Mouse (Mus musculus) spleen, postnatal 10 days (tissue): Measurements from ENCODE around the gene Camsap1.

Experiments used
- DNase-seq, 2 experiments: peaks; one replicate each; pipeline ENCODE4 v3.0.0; 2021 to 2022; ENCODE audit warnings: low spot score in 2 of 2

The Camsap1 gene

DNA sequence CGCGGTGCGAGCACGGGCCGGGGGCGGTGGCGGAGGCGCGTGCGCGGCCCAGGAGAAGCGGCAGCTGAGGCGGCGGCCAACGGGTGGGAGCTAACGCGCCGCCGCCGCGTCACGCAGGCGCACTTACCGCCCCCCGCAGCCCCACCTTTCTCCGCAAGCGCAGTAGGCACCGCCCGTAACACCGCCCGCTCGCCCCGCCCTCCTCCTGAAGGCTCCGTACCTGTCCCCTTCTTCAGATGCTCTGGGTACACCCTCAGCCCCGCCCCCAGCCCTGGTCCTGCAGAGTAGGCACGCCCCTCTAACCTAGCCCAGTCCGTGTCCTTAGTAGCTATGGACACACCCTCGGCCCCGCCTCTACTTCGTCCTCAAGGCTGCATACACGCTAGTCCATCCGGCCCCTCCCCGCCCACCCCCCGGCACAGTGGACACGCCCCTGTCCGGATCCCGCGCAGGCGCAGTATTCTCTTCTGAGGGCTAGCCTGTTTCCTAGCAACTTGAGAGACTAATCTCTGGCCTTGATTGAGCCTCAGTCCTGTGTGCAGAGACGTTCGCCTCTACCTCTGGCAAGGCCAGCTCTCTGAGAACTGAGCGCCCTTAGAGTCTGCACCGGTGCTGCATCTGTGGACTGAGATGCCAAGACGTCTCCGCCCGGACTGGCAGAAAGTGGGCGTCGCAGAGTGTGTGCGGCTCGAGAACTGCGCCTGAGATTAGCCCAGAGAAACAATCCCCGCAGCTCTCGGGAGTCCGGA, at the start of gene Camsap1:
Camsap1 (minus strand) TSS at position 124 of the 749 bp plus-strand sequence.
- DNase-seq: peak; percentile 99 to 100

DNA sequence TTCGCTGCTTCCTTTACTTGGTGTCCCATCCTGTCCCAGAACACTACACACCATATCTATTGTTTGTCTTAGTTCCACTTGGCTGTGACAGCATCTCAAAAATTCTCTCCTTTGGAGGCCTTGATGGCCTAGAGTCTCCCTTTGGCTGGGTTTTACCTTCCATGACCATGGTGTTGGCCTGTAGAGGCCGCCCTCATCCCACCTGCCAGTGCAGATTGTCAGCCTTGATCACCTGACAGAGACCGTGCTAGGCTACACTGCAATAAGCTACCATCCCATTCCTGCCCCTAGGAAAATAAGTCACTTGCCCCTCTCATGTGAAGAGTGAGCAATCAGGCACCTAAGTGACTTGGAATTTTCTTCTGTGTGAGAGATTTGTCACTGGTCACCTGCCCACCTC, 47.2 kb upstream of the Camsap1 start:
- DNase-seq: no peak

DNA sequence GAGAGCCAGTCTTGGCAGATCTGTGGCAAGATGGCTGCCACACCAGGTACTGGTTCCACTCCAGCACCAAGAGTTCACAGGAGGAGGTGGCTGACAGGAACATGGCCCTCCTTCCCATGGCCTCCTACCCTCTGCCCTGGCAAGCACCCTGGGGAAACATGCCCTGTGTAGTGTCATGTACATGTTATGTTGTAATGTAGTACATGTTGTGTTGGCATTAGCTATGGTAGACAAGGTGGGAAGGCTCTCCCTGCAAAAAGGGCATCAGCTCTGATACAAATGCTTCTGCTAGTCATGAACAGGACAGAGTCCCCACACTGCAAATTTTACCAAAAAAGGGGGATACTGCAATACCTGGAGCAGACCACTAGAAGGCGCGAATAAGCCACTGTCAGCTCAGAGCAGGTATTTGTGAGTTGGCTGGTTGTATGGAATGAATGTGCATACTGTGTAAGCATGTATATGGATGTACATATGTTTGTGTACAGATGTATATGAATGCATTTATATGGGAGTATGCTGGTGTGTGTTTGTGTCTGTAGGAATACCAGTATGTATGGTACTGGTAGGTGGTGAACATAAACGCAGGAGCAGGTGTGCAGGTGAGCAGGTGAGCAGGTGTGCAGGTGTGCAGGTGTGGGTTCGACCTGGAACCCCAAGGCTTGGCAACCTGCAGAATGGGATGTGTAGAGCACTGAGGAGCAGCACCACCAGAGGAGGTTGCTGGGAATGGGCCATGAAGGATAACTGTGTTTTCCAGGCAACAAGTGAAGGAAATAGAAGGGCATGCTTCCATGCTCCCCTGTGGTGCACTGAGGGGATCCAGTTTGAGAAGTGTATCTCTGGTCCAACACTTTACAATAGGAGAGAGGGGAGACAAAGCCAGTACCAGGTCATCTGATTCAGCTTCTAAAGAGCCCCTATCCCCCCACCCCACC, 41.3 kb upstream of the Camsap1 start:
- DNase-seq: peak; percentile 49 to 64

DNA sequence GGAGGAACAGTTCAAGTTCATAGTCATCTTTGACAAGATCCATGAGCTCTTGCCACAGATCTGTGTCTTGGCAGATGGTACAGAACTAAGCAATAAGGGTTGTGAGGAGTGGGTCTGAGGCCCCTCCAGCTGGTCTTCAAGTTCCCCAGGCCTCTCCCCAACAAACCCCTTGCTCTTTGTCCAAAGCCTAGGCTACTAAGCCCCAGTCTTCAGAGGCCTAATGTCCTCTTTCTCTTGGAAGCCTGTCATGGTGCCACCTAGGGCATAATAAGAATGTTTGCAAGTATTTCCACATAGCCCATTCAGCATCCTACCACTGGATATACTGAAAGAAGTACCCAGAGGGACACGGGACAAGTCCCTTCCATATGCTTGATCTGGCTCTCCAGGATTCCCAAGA, 39.5 kb upstream of the Camsap1 start:
- no peak for DNase-seq

DNA sequence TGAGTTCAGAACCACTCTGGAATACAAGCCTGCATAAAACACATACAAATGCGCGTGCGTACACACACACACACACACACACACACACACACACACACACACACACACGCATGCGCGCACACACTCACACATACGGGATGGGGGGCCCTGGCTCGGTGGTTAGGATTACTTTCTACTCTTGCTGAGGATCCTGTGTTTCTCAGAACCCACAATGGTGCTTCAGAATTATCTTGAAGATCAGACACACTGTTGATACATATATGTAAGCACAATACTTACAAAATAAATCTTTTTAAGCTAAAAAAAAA, 39.1 kb upstream of the Camsap1 start:
- no peak for DNase-seq

DNA sequence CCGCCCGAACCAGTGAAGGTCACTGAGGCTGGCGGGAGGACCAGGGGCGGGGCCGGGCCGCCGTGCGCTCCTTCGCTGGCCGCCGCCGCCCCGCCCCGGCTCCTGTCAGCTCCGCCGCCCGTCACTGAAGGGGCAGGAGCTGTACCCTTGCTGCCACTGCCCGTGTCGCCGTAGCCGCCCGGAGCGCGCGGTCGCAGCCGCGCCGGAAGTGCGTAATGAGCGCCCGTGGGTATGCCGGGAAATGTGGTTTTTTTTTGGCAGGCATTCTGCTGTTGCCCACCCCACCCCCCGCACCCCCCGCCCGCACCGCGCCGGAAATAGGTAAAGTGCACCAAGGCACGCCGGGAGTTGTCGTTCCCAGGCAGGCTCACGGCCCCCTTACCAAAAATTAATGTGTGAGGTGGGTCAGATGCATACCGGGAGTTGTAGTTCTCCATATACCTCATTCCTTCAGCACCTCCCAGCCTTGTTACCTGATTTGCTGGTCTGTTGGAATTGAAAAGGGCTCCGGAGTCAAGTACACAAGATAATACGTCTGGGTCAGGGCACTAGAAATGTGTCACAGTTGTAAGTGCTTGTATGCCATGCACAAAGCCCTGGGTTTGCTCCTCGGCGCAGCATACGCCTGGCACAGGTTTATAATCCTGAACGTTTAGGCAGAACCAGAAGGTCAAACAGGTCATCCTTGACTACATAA, 38.6 kb upstream of the Camsap1 start, which contains the start of gene Ubac1:
Ubac1 (minus strand) TSS at position 187 of the 697 bp plus-strand sequence.
- DNase-seq: peak; percentile 86 to 91

DNA sequence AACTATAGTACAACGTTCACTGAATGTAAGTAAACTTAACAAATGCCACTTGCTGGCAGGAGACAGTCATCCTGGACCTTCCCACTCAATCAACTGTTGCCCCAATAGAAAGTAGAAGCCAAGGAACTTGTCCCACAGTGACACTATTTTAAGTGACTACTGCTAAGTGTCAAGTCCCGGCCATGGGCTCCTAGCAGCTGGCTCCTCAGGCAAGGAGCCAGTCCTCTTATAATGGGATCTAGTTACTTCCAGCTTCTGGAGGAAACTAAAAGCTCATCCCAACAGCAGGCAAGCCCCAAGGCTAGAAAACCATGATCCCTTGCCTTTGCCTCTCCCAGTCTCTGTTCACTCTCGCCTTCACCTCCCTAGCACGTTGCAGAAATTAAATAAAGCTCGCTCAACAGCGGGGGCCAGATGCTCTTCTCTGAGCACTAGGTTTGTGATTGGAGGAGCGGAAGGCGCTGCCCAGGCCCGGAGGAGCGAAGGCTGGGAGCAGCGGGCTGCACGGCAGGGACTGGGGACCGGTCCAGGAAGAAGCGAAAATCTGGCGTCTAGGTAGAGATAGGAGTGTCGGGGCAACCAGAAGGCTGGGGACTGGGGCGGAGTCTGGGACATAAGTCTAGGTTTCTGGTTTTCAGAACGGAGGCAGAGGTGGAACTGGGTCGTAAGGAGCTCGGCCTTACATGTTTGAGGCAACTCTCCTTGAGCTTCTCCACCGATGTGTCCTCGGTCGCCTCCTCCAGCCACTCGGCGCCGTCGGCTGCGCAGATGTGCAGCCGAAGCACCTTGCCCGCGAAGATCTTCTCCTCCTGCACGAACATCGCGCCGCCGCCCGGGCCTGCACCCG, 37.9 kb upstream of the Camsap1 start:
- DNase-seq: peak in 1 of 2 experiments; percentile 71

DNA sequence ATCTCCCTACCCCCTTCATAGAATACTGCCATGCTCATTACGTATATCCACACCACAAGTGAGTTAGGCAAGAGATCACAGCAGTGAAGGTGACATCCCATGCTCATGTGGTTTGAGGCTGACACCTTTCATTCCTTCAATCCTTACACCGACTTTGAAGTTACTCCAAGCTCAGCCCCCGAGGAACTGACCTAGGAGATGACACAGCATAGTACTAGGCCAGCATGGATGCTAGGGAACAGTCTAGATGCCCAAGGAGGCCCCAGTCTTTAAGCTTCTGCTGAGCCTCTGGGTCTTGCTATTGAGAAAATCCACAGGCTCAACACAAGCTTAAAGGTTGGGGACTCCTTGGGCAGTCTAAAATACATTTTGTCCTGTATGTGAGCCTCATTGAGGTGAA, 36.8 kb upstream of the Camsap1 start:
- DNase-seq: peak in 1 of 2 experiments; percentile 62

DNA sequence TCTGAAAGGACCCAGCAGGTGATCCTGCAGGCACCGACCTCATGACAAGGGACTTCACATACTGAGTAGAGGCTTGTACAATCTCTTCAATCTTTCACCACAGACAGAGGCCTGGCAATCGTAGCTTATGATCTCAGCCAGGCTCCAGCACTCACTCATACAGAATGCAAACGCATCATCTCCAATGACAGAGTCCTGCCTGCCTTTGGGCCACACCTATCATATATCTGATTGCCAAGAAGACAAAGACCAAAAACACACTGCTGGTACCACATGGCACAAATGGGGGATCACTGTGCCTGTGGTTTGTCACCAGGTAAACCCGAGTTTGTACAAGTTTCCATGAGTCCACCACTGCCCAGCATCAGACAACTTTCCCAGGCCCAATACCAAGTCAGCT, 34.2 kb upstream of the Camsap1 start:
- no peak for DNase-seq

DNA sequence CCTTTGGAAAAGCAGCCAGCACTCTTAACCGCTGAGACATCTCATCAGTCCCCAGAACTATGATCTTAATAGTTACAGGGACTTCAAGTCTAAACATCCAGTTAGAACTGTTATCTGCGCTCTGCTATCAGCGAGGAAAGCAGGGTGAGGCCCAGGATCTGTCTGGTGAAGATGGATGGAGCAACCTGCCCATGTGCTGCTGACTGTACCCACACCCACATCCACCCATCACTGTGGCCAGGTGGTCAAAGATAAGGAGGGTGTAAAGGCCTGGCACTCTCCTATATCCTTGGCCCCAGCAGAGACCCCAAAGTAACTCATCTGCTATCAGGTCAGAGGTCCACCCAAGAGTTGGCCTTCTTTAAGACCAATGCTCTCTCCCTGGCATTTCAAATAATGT, 30.6 kb upstream of the Camsap1 start:
- peak; percentile 64 to 81 for DNase-seq

DNA sequence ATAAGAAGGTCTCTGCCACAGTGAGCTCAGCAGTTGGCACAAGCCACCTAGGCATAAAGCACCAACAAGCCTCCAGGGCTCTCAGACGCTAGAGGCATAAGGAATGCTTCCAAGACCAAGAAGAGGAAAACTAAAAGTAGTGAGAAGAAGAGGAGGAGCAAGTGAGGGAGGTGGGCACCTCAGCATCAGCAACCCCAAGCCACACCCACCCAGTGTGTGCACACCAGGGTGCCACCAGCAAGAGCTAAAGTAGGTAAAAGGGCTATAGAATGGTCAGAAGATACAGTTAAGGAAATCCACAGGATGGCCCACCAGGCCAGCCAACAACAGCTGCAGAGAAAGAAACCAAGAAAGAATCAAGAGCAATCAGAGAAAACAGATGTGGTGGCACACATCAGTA, 28.3 kb upstream of the Camsap1 start:
- DNase-seq: no peak

DNA sequence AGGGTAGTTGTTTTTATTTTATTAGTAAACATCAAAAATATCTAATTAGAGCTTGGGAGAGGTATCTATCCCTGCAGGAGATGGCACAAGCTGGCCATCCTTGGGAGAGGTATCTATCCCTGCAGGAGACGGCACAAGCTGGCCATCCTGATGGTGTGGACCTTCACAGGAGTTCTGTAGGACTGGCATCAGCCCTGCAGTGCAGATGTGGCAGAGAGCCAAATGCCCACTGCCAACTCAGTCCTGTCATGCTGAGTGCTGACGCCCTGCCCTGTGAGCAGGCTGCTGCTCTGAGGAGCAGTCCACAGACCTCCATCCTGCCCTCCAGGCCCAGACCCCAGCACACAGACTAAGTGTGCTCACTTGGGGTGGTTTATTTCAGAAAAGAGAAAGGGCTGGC, 18.9 kb upstream of the Camsap1 start:
- DNase-seq: no peak

DNA sequence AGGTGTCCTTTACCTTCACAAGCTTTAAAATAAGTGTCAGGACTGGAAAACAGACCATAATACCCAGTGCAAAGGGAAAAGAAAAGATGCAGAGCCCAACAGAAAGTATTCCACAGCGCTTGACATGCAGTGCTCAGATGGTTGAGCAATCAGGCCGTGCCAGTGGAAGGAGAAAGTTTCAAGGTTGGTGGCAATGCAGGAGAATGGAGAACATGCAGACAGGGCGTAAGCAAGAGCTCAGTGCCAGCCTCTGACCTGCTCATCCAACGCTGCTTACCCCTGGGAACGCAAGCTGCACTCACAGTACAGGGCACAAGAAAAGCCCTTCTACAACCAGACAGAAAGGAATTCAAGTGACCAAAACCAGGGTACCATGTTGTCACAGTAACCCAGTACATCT, 18.1 kb upstream of the Camsap1 start:
- no peak for DNase-seq

DNA sequence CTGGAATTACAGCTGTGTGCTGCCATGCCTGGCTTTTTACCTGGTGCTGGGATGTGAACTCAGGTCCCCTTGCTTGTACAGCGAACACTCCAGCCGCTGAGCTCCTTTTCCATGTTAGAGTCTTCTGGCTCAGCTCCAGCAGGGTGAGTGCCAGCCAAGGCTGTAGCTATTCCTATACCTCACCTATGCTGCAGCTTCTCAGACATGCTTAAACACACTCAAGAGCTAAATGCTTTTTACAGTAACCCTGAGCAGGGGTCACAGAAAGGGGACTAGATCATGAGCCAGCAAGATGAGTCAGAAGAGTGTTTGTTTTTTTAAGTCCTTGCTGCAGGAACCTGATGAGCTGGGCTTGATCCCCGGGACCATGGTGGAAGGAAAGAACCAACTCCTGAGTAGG, 14.6 kb upstream of the Camsap1 start:
- no peak for DNase-seq

DNA sequence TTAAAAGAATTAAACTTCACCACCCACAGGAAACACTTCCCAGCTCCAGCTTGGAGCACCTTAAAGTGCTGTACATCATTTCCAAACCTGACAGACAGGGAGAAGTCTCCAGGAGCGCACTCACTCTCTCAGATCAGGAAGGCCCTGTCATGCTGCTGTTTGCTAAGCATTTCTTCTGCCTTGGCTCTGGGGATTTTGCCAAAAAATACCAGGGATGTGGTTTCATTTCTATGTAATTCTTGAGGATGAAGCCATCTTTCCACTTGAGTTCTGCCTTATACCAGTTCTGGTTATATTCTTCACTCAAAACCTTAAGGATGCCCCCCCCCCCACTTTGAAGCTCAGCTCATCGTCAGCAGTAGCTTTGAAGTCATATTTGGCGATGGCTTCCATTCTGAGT, 11.7 kb upstream of the Camsap1 start:
- no peak for DNase-seq

DNA sequence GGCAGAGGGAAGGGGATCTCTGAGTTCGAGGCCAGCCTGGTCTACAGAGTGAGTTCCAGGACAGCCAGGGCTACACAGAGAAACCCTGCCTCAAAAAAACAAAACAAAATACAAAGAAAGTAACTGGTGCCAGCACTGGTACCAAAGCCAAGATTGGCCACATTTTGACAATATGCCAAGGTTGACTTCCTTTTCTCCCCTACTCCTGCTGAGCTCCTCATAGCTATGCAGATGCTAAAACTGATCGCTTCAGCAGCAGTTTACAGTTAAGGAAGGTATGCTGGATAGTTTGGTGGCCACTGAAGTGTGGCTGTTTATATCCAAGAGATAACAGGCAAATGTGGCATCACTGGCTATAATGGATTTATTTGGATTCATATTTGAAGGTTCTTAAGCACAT, 9.2 kb upstream of the Camsap1 start:
- no peak for DNase-seq

DNA sequence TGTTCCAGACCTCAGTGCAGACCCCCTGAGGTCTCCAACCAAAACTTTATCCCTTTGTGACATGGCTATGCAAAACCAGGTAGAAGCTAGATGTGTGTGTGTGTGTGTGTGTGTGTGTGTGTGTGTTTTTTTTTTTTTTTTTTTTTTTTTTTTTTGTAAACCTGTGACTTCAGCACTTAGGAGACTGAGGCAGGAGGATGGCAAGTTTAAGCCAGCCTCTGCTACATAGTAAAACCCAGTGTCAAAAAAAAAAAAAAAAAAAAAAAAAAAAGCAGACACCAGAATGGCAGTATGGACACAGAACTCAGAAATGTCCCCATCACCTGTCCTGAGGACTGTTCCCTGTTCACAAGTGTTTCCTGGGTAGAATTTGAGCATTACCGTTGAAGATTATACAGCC, 6.6 kb upstream of the Camsap1 start:
- DNase-seq: no peak

DNA sequence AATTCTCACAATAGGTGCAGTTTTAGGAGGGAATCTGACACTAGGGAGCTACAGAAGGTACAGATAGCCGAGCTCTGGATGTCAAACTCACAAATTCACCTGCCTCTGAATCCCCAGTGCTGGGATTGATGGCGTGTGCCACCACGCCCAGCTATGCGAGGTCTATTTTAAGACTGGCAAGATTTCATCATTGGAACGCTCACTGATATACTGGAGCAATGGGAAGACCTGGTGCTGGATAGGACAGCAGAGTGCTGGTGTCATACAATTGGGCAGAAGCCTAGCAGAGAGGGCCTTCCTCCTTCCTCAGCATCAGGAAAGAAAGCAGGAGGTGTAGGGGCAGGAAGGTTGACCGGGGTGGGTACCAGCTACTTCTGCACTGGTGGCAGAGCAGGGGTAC, 4.7 kb upstream of the Camsap1 start:
- no peak for DNase-seq

DNA sequence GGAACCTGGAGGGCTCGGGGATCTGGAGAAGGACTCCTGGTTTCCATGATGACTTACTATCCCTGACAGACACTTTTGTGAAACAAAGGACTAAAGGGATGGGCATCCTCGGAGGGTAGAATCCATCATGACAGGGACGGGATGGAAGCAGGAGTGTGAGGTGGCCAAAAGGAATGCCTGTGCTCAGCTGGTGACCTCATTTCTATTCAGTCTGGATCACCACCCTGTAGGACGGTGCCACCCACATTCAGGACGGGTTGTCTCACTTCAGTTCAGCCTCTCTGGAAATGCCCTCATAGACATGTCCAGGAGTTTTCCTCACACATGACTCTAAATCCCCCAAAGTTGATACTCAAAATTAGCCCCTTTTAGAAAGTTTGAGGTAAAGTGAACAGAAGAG, 3.5 kb upstream of the Camsap1 start:
- no peak for DNase-seq

DNA sequence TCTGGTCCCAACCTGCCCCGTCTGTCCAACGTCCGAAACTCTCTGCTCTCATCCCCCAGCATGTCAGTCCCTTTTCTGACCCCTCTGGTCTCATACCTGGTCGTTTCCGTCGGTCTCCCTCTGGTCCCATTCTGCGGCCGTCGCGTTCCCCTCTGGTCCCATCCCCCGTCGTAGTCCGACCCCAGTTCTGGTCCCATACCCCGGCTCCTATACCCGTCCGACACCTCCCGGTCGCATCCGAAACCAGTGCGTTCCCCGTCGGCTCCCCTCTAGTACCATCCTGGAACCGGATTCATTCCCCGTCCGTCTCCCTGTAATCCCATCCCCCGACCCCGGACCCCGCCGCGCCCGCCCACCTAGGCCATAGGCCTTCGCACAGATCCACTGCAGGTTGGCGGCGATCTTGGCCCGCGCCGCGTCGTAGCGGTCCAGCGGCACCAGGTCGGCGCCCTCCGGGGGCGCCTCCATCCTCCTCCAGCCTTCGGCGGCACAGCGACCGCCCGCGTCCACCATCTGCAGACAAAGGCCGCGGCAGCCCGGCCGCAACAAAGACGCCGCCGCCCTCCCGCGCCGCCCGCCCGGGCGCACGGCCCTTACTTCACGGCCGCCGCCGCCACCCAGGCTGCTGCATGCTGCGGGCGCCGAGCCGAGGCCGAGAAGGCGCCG, 523 bp downstream of the Camsap1 start:
- DNase-seq: peak; percentile 56 to 67

DNA sequence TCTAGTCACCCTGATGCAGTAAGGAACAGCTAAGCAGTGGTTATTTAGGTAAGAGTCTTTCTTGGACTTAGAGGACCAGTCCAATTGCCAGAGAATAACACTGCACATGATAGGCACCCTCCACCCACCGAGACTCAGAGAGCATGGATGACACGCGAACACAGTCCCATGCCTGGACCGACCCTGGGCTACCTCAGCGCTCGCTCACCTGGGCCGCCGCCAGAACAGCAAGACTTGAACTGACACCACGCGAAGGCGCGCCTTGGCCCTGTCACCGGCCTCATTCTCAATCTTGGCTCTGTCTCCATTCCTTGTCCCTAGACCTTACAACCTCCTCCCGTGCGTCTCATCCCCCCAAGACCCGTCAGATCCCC, 1.0 kb downstream of the Camsap1 start:
- peak in 1 of 2 experiments; percentile 69 for DNase-seq
